In genomic region chr6:146470378-146470777, GRCm38 (mm10) we compare ENCODE assay signal across 16 mouse cellular contexts. TPM values are rescaled to one million over a fixed set of nuclear protein-coding genes. Genes with fewer than 3 reads are reported as not detected.
DNase-seq lines count a peak whose midpoint lies in the region; ATAC-seq and TF ChIP-seq lines count a peak whose summit lies in the region.
"Had no signal": no experiment of that assay in that cellular context is flagged by ENCODE, and none has a peak within 500 bp of the region (broad histone marks: within the 10 kb centered on the region; RNA-seq: fewer than 3 reads in every experiment).

No protein-coding gene starts in this region.

- H3K27ac ChIP-seq in liver, adult 2 months (replicated peaks; ENCODE audit: insufficient read depth, low read depth, low read length), result no peak overlapping the region
- no peak overlapping the region for H3K27ac ChIP-seq in liver, embryonic 12.5 days
- H3K27ac ChIP-seq in liver, postnatal 0 days (ENCODE audit: low read depth), result peak overlapping the region; percentile 26
- peak overlapping the region; percentile 91 for H3K27ac ChIP-seq in brown adipose tissue, adult 24 weeks (replicated peaks; ENCODE audit: low read depth, low read length)

- 27% methylated on average over 4 of the region's 4 CpGs for WGBS in liver, adult 2 months
- 67% methylated on average over 4 of the region's 4 CpGs for WGBS in liver, embryonic 12.5 days (ENCODE audit: insufficient replicate concordance)
- 60% methylated on average over 4 of the region's 4 CpGs for WGBS in liver, postnatal 0 days (ENCODE audit: insufficient replicate concordance)

- H3K4me3 ChIP-seq in liver, adult 2 months (ENCODE audit: insufficient read depth, low read depth, low read length), result no peak overlapping the region
- H3K4me3 ChIP-seq in liver, embryonic 12.5 days, result no peak overlapping the region
- H3K4me3 ChIP-seq in liver, postnatal 0 days (ENCODE audit: low read depth, low read length), result no peak overlapping the region
- no peak overlapping the region for H3K4me3 ChIP-seq in brown adipose tissue, adult 24 weeks (ENCODE audit: insufficient read depth, low read depth, low read length)

- H3K9ac ChIP-seq in liver, adult 2 months (ENCODE audit: low read depth, low read length), result no peak overlapping the region
- H3K9ac ChIP-seq in liver, embryonic 12.5 days, result no peak overlapping the region
- H3K9ac ChIP-seq in liver, postnatal 0 days (replicated peaks), result no peak overlapping the region

- ATAC-seq in liver, embryonic 12.5 days, result no peak
- peak; percentile 59; the same call in 1 of the 2 replicates for ATAC-seq in liver, postnatal 0 days
- ATAC-seq: activated CD4-positive, CD25-positive, alpha-beta regulatory T cell, adult 4 months; CD4-positive, CD25-positive, alpha-beta regulatory T cell, adult 4 months; Patski had no signal

- no peak overlapping the region for H3K4me2 ChIP-seq in liver, embryonic 12.5 days
- H3K4me2 ChIP-seq in liver, postnatal 0 days (ENCODE audit: low read depth, low read length), result no peak overlapping the region

- peak; percentile 29; the same call in 1 of the 2 replicates for TF ChIP-seq EP300 in liver, postnatal 0 days (IDR thresholded peaks at IDR 0.05; ENCODE audit: low read depth)

- H3K27me3 ChIP-seq in liver, adult 2 months (ENCODE audit: control insufficient read depth, insufficient read depth, low read length), result no peaks in the 10 kb centered on the region
- H3K27me3 ChIP-seq in liver, embryonic 12.5 days (replicated peaks), result no peaks in the 10 kb centered on the region
- no peaks in the 10 kb centered on the region for H3K27me3 ChIP-seq in liver, postnatal 0 days (ENCODE audit: insufficient read depth, low read length)
- H3K27me3 ChIP-seq: CH12.LX, Patski had no signal

- DNase-seq in liver, adult 2 months (ENCODE audit: extremely low read depth, low read depth, low spot score), result peak; percentile 57
- no peak for DNase-seq in liver, postnatal 0 days
- DNase-seq in liver, result no peak
- DNase-seq in urinary bladder, postnatal 14 days (ENCODE audit: low spot score), result no peak
- DNase-seq: B cell, adult 2 months; cerebellum, adult 11 months; cerebellum, adult 11-12 months; cerebellum, adult 18-20 months; cerebellum, adult 2 months had no signal

- H3K9me3 ChIP-seq in liver, embryonic 12.5 days (replicated peaks), result peaks cover 4% of the 10 kb centered on the region; the same call in 1 of the 2 replicates
- H3K9me3 ChIP-seq in liver, postnatal 0 days (ENCODE audit: low read length), result 0 out of 2 replicates have a peak, but pooled peaks cover 3% of the 10 kb centered on the region
- H3K9me3 ChIP-seq: G1E had no signal

- H3K79me2 ChIP-seq in liver, adult 2 months (ENCODE audit: control insufficient read depth, insufficient read depth, low read length), result peaks cover 18% of the 10 kb centered on the region

- peaks cover 10% of the 10 kb centered on the region for H3K4me1 ChIP-seq in liver, adult 2 months (ENCODE audit: control insufficient read depth, insufficient read depth, low read length)
- no peaks in the 10 kb centered on the region for H3K4me1 ChIP-seq in liver, embryonic 12.5 days
- H3K4me1 ChIP-seq in liver, postnatal 0 days (ENCODE audit: insufficient read depth), result peaks cover 11% of the 10 kb centered on the region
- H3K4me1 ChIP-seq in brown adipose tissue, adult 24 weeks (ENCODE audit: control insufficient read depth, insufficient read depth, insufficient read length, low read length), result peaks cover 40% of the 10 kb centered on the region

- TF ChIP-seq CTCF in liver, adult 2 months (IDR thresholded peaks at IDR 0.05; ENCODE audit: low read depth, low read length), result no peak
- TF ChIP-seq CTCF in liver, postnatal 0 days (IDR thresholded peaks at IDR 0.05; ENCODE audit: low read depth), result no peak

- peaks cover 17% of the 10 kb centered on the region for H3K36me3 ChIP-seq in liver, adult 2 months (ENCODE audit: control insufficient read depth, insufficient read depth, low read length)
- H3K36me3 ChIP-seq in liver, embryonic 12.5 days, result no peaks in the 10 kb centered on the region
- H3K36me3 ChIP-seq in liver, postnatal 0 days (replicated peaks; ENCODE audit: insufficient read depth, low read length), result peaks cover 9% of the 10 kb centered on the region; the same call in 1 of the 2 replicates

- no peak for TF ChIP-seq POLR2A in liver, adult 2 months (IDR thresholded peaks at IDR 0.05; ENCODE audit: extremely low read depth, insufficient read depth, low read length)

RNA-seq across cellular contexts. Expression of gene Itpr2, which starts 31.6 kb away (rescaled TPM):
- 22.9 and 27.0 TPM in 2 replicates for total RNA-seq in liver, adult 2 months (2014; rRNA removed)
- polyA plus RNA-seq in liver, adult 2 months (2012; rRNA removed), result 6.6 and 9.5 TPM in 2 replicates
- polyA plus RNA-seq in liver, embryonic 12.5 days (2016; fragmentation: Nextera tagmentation; extraction: Ambion mirVana), result 2.8 and 4.1 TPM in 2 replicates
- polyA plus RNA-seq in liver, postnatal 0 days (2015; fragmentation: Nextera tagmentation; extraction: Ambion mirVana), result 13.8 and 15.2 TPM in 2 replicates
- polyA plus RNA-seq in brown adipose tissue, adult 24 weeks (2012; ENCODE audit: insufficient read depth, insufficient read length, missing spikeins), result 33.6 and 35.0 TPM in 2 replicates

Comparison
In these comparisons a context has a peak if more than half of its experiments do, and no peak if none do; other contexts are left out.
1. H3K27ac ChIP-seq: peak in liver, postnatal 0 days (single experiment) and brown adipose tissue, adult 24 weeks (single experiment); none in liver, adult 2 months (single experiment) and liver, embryonic 12.5 days (single experiment).